Mouse (Mus musculus) lung, postnatal 0 days (tissue): ENCODE measurements at regions not wholly inside any gene's neighbourhood (a gene's known extent, or its start where the extent isn't known, plus 50 kb on each side); places are given as distances from the start of the nearest gene placed in this dataset.

Experiments used
- CTCF ChIP-seq: IDR thresholded peaks from 2 replicates; pipeline ENCODE4 v1.5.1; 2016; ENCODE audit warnings: antibody characterized with exemption, mild to moderate bottlenecking
- EP300 ChIP-seq: IDR thresholded peaks from 2 replicates; pipeline ENCODE4 v1.6.1; 2016; ENCODE audit warnings: antibody characterized with exemption, mild to moderate bottlenecking, control low read depth

- TF ChIP-seq CTCF (no peak), EP300 (no peak)
Measured at GRCm38 (mm10) chr8:26824189-26824941, 152.8 kb upstream of the Zfp703 start.
